Mouse (Mus musculus): ENCODE measurements around the gene Col13a1. TPM values are rescaled to one million over a fixed set of nuclear protein-coding genes. Genes with fewer than 3 reads are reported as not detected.

Gene Col13a1
- polyA plus RNA-seq, 1 experiment, result 0.03 TPM

DNA sequence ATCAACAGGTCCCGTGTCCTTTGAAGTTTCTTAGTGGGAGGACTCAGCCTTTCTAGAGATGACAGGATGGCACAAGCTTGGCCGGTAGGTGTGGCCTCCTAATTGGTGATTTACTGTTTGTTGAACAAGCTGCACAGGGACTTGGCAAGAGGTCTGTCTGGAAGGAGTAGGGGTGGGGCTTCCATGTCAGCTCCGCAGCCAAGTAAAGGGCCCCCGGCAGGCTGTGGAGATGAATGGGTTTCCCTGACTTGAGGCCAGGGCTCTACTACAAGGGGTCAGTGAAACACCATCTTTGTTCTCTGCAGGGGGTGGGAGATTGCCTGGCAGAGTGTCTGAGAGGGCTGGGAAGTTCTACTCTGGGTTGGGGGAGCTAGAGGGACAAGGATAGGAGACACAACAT, 99.5 kb downstream of the Col13a1 start:
- H3K9me3 ChIP-seq (ENCODE audit: control insufficient read depth, low read length), result no peaks in the 10 kb centered on the region
- TF ChIP-seq TAL1 (IDR thresholded peaks at IDR 0.05; ENCODE audit: low read length), result no peak
- TF ChIP-seq GATA1 (IDR thresholded peaks at IDR 0.05; ENCODE audit: low read length), result no peak
- H3K4me1 ChIP-seq (ENCODE audit: control insufficient read depth), result no peaks in the 10 kb centered on the region
- H3K36me3 ChIP-seq (ENCODE audit: control insufficient read depth), result no peaks in the 10 kb centered on the region
- H3K4me3 ChIP-seq (replicated peaks), result no peak overlapping the region
- no peaks in the 10 kb centered on the region for H3K27me3 ChIP-seq (ENCODE audit: control insufficient read depth)

DNA sequence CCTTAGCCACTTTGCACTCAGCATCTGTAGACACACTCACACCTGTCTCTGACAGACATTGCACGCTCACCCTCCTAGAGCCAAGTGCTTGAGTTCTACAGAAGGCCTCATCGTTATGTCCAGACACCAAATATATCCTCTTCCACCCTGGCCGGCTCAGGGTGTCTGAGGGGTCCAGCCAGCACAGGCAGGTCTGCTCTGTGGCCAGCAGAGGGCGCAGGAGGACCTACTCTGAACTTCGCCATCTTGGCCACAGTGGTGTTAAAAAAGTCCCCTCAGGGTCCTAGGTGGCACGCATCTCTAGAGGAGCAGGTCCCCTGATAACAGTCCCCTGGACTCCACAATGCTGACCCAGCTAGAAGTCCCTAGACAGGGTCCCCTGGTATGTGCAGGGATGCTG, 101.1 kb downstream of the Col13a1 start:
- TF ChIP-seq TAL1 (IDR thresholded peaks at IDR 0.05; ENCODE audit: low read length), result no peak
- no peak for TF ChIP-seq GATA1 (IDR thresholded peaks at IDR 0.05; ENCODE audit: low read length)
- H3K27me3 ChIP-seq (ENCODE audit: control insufficient read depth), result no peaks in the 10 kb centered on the region
- H3K36me3 ChIP-seq (ENCODE audit: control insufficient read depth), result no peaks in the 10 kb centered on the region
- no peak overlapping the region for H3K4me3 ChIP-seq (replicated peaks)
- H3K9me3 ChIP-seq (ENCODE audit: control insufficient read depth, low read length), result no peaks in the 10 kb centered on the region
- no peaks in the 10 kb centered on the region for H3K4me1 ChIP-seq (ENCODE audit: control insufficient read depth)

DNA sequence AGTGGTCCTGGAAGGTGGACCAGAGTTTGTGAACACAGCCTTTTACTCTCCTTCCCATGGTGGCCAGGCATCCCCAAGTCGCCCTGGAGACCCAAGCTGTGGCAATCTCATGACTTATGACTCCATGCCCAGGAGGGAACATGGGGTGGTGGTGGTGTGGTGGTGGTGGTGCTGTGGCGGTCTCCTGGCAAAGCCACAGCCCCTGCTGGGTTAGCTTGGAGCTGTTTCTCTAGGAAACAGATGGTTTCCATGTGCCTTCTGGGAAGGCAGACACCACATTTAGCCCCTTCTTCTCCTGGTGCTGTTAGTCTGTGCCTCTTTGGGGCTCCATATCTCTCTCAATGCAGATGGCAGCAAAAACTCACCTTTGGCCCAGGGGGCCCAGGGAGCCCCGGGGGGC, 109.1 kb downstream of the Col13a1 start:
- no peaks in the 10 kb centered on the region for H3K36me3 ChIP-seq (ENCODE audit: control insufficient read depth)
- no peaks in the 10 kb centered on the region for H3K9me3 ChIP-seq (ENCODE audit: control insufficient read depth, low read length)
- no peak for TF ChIP-seq GATA1 (IDR thresholded peaks at IDR 0.05; ENCODE audit: low read length)
- no peak for TF ChIP-seq TAL1 (IDR thresholded peaks at IDR 0.05; ENCODE audit: low read length)

DNA sequence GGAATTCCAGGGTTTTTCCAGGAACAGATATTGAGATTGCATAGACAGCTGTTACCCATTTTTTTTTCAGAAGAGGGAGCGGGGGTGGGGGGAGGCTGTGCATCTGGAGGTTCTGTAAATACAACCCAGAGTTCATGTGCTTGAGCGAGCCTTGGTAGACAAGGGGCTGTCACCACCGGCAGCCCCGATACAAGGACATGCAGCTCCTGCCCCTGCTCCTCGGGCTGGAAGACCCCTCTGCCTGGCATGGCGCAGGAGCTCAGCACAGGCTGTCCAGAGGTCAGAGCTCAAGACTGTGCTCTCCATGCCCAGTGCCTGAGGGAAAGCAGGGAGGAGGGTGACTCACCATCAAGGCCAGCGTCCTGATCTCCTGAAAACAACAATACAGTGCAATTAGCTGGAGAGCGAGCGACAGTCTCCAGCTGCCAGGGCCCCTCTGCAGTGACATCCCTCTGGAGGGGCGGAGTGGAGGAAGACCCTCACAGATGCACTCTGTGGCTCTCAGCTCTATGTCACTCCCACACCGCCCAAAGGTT, 112.8 kb downstream of the Col13a1 start:
- H3K36me3 ChIP-seq (ENCODE audit: control insufficient read depth), result no peaks in the 10 kb centered on the region
- H3K9me3 ChIP-seq (ENCODE audit: control insufficient read depth, low read length), result peaks cover 28% of the 10 kb centered on the region
- no peak for TF ChIP-seq GATA1 (IDR thresholded peaks at IDR 0.05; ENCODE audit: low read length)
- no peak for TF ChIP-seq TAL1 (IDR thresholded peaks at IDR 0.05; ENCODE audit: low read length)
- H3K4me3 ChIP-seq (replicated peaks), result no peak overlapping the region
- no peaks in the 10 kb centered on the region for H3K27me3 ChIP-seq (ENCODE audit: control insufficient read depth)
- no peaks in the 10 kb centered on the region for H3K4me1 ChIP-seq (ENCODE audit: control insufficient read depth)

More for the DNA sequence above, 109.1 kb downstream of the Col13a1 start:
- H3K27me3 ChIP-seq (ENCODE audit: control insufficient read depth), result no peaks in the 10 kb centered on the region
- H3K4me3 ChIP-seq (replicated peaks), result no peak overlapping the region
- H3K4me1 ChIP-seq (ENCODE audit: control insufficient read depth), result no peaks in the 10 kb centered on the region

DNA sequence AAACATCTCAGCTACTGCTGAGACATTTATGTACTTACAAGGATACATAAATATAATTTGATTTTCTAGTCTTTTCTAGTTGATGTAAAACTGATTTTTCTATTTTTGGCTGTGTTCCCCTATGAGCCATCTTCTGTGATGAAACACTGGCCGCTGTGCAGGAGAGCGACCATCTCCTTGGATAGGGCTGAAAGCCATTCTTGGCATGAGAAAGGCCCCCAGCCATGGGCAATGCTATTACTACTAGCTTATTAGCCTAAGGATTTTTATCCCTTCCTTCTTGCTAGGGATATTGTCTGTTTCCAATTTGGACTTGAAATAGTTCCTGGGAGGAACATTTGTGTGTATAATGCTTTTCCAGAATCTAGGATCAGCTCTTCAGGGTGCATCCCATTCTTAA, 119.5 kb downstream of the Col13a1 start:
- no peaks in the 10 kb centered on the region for H3K4me1 ChIP-seq (ENCODE audit: control insufficient read depth)
- H3K27me3 ChIP-seq (ENCODE audit: control insufficient read depth), result no peaks in the 10 kb centered on the region
- H3K9me3 ChIP-seq (ENCODE audit: control insufficient read depth, low read length), result peaks cover 31% of the 10 kb centered on the region
- TF ChIP-seq TAL1 (IDR thresholded peaks at IDR 0.05; ENCODE audit: low read length) (no peak), GATA1 (IDR thresholded peaks at IDR 0.05; ENCODE audit: low read length) (no peak)
- no peak overlapping the region for H3K4me3 ChIP-seq (replicated peaks)
- H3K36me3 ChIP-seq (ENCODE audit: control insufficient read depth), result no peaks in the 10 kb centered on the region

DNA sequence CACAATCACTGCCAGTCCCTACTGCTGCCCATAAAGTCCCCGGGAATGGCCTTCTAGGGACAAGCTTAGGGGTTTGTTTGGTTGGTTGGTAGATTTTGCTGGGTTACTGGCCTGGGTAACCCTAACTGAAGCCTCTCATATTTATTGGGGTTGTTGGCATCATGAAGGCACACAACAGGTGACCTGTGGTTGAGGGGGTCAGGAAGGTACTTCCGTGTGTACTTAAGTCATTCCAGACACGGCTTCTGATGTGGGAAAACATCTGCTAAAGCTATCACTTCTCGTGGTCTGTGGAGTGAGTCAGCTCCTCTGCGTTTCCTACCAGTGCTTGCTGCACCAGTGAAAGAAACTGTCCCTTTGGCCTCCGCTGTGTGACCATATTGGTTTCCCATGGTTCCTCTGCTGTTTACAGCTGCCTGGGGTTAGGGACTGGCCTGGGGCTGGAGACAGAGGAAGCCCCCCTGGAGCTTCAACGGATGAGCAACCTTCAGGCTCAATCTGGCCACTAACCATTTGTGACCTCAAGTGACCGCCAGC, 123.7 kb downstream of the Col13a1 start:
- Histone ChIP-seq H3K9me3 (ENCODE audit: control insufficient read depth, low read length) (peaks cover 2% of the 10 kb centered on the region; the same call in 1 of the 2 replicates), H3K4me3 (replicated peaks) (no peak overlapping the region), H3K4me1 (ENCODE audit: control insufficient read depth) (no peaks in the 10 kb centered on the region), H3K36me3 (ENCODE audit: control insufficient read depth) (no peaks in the 10 kb centered on the region), H3K27me3 (ENCODE audit: control insufficient read depth) (no peaks in the 10 kb centered on the region)
- TF ChIP-seq TAL1 (IDR thresholded peaks at IDR 0.05; ENCODE audit: low read length) (no peak), GATA1 (IDR thresholded peaks at IDR 0.05; ENCODE audit: low read length) (no peak)

DNA sequence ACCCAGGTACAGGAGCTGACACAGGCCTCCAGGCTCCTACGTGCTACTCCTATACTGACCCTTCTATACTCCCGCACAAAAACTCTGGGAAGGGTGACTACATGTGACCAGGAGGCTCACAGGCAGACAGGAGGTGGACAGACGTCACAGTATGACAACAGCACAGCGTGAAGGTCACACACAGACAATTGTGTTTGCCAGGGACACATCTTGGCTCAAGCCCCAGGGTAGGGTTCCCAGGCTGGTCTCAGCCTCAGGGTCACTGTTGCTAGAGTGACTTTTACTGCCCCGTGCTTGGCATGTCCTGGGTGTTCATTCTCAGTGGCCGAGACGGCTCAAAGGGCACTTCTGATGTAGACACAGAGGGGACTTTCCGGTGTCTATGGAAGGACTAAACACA, 126.1 kb downstream of the Col13a1 start:
- TF ChIP-seq TAL1 (IDR thresholded peaks at IDR 0.05; ENCODE audit: low read length), result no peak
- no peak for TF ChIP-seq GATA1 (IDR thresholded peaks at IDR 0.05; ENCODE audit: low read length)
- Histone ChIP-seq H3K4me1 (ENCODE audit: control insufficient read depth) (no peaks in the 10 kb centered on the region), H3K27me3 (ENCODE audit: control insufficient read depth) (no peaks in the 10 kb centered on the region)

DNA sequence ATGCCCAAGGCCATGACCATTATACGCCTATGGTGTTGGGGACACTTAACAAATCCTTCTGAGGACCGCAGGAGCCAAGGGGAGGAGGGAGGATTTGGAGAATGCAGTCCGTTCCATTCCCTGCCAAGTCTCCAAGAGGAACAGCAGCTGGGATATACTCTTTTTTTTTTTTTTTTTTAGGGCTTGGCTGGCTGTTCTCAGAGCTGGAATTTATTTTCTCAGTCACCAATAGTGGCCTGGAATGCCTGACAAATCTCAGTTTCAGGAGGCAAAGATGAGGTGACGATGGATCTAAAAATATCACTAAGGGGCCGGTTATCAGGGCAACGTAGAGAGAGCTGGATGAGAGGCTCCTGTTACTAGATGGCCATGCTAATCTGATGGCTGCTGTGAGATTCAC, 130.4 kb downstream of the Col13a1 start:
- Histone ChIP-seq H3K9me3 (ENCODE audit: control insufficient read depth, low read length) (no peaks in the 10 kb centered on the region), H3K4me1 (ENCODE audit: control insufficient read depth) (no peaks in the 10 kb centered on the region), H3K27me3 (ENCODE audit: control insufficient read depth) (no peaks in the 10 kb centered on the region), H3K4me3 (replicated peaks) (no peak overlapping the region), H3K36me3 (ENCODE audit: control insufficient read depth) (no peaks in the 10 kb centered on the region)
- no peak for TF ChIP-seq TAL1 (IDR thresholded peaks at IDR 0.05; ENCODE audit: low read length)

More for the DNA sequence above, 126.1 kb downstream of the Col13a1 start:
- Histone ChIP-seq H3K4me3 (replicated peaks) (no peak overlapping the region), H3K36me3 (ENCODE audit: control insufficient read depth) (no peaks in the 10 kb centered on the region), H3K9me3 (ENCODE audit: control insufficient read depth, low read length) (no peaks in the 10 kb centered on the region)

DNA sequence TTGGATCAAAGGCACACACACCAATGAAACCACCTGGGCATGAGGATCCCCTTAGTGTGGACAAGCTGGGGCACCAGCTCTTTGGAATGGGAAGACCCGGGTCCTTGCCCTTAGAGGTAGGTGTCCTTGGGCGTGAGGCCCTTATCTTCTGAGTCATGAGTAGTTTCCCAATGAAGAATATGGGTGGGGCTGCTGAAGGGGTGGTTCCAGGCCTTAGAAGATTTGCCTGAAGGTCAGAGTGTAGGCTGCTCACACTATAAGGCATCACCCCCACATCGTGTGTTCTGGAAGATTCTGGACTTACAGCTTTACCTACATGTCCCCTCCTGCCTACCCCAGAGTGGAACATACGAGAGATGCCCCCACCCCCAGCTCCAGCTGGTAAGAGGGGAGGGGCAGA, 133.4 kb downstream of the Col13a1 start:
- H3K9me3 ChIP-seq (ENCODE audit: control insufficient read depth, low read length), result no peaks in the 10 kb centered on the region

DNA sequence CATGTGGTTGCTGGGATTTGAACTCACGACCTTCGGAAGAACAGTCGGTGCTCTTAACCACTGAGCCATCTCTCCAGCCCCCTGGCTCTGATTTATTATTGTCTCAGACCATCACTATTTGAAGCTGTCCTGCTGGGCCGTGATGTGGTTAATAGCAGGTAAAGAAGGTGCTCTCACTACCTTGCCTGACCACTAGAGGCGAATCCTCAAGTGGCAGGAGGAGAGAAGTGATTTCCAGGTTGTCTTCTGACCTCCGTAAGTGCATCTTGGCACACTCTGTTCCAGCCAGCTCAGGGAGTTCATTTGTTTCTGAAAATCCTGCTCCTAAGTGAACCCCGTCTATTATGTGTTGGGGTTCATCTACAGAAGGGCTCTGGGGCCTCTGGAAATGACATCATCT, 134.4 kb downstream of the Col13a1 start:
- TF ChIP-seq TAL1 (IDR thresholded peaks at IDR 0.05; ENCODE audit: low read length) (no peak), GATA1 (IDR thresholded peaks at IDR 0.05; ENCODE audit: low read length) (no peak)

More for the DNA sequence above, 133.4 kb downstream of the Col13a1 start:
- no peaks in the 10 kb centered on the region for H3K36me3 ChIP-seq (ENCODE audit: control insufficient read depth)
- no peaks in the 10 kb centered on the region for H3K4me1 ChIP-seq (ENCODE audit: control insufficient read depth)
- no peaks in the 10 kb centered on the region for H3K27me3 ChIP-seq (ENCODE audit: control insufficient read depth)
- H3K4me3 ChIP-seq (replicated peaks), result no peak overlapping the region
- TF ChIP-seq GATA1 (IDR thresholded peaks at IDR 0.05; ENCODE audit: low read length), result no peak
- no peak for TF ChIP-seq TAL1 (IDR thresholded peaks at IDR 0.05; ENCODE audit: low read length)

More for the DNA sequence above, 134.4 kb downstream of the Col13a1 start:
- Histone ChIP-seq H3K4me1 (ENCODE audit: control insufficient read depth) (no peaks in the 10 kb centered on the region), H3K27me3 (ENCODE audit: control insufficient read depth) (no peaks in the 10 kb centered on the region), H3K36me3 (ENCODE audit: control insufficient read depth) (no peaks in the 10 kb centered on the region), H3K9me3 (ENCODE audit: control insufficient read depth, low read length) (no peaks in the 10 kb centered on the region), H3K4me3 (replicated peaks) (no peak overlapping the region)
